Mouse (Mus musculus): ENCODE measurements around the gene Qser1. TPM values are rescaled to one million over a fixed set of nuclear protein-coding genes. Genes with fewer than 3 reads are reported as not detected.
A peak's percentile ranks its signal among the peaks of the same experiment; 100 is the strongest.

Qser1 gene
- polyA plus RNA-seq, 1 experiment from 2014 or later = 6.6 TPM

- Histone ChIP-seq H3K36me3 (peaks cover 8% of the 10 kb centered on the region; the same call in 1 of the 2 replicates), H3K27me3 (replicated peaks) (no peaks in the 10 kb centered on the region), H3K9ac (no peak overlapping the region), H3K27ac (replicated peaks) (no peak overlapping the region), H3K9me3 (no peaks in the 10 kb centered on the region), H3K4me2 (no peak overlapping the region), H3K4me1 (no peaks in the 10 kb centered on the region), H3K4me3 (no peak overlapping the region)
- WGBS = 73% methylated on average over 5 of the region's 5 CpGs
- ATAC-seq (ENCODE audit: extremely low read depth, insufficient number of reproducible peaks, low FRiP score, low TSS enrichment) = no peak
Measured at GRCm38 (mm10) chr2:104748652-104749183, 67.8 kb downstream of the Qser1 start.

GRCm38 (mm10) chr2:104746251-104746650 lies 70.3 kb downstream of the Qser1 start:
- Histone ChIP-seq H3K4me2 (no peak overlapping the region), H3K9me3 (no peaks in the 10 kb centered on the region), H3K27ac (replicated peaks) (no peak overlapping the region), H3K27me3 (replicated peaks) (peaks cover 9% of the 10 kb centered on the region; the same call in 1 of the 2 replicates), H3K4me3 (no peak overlapping the region), H3K36me3 (no peaks in the 10 kb centered on the region), H3K4me1 (peaks cover 13% of the 10 kb centered on the region), H3K9ac (no peak overlapping the region)
- WGBS = 48% methylated on average over 8 of the region's 8 CpGs
- ATAC-seq (ENCODE audit: extremely low read depth, insufficient number of reproducible peaks, low FRiP score, low TSS enrichment) = no peak

- H3K27ac ChIP-seq (replicated peaks) = no peak overlapping the region
- 50% methylated on average over 5 of the region's 5 CpGs for WGBS
- H3K9ac ChIP-seq = no peak overlapping the region
- H3K36me3 ChIP-seq = no peaks in the 10 kb centered on the region
- ATAC-seq (ENCODE audit: extremely low read depth, insufficient number of reproducible peaks, low FRiP score, low TSS enrichment) = no peak
- no peak overlapping the region for H3K4me3 ChIP-seq
- peaks cover 14% of the 10 kb centered on the region; the same call in 1 of the 2 replicates for H3K27me3 ChIP-seq (replicated peaks)
- H3K4me1 ChIP-seq = peaks cover 17% of the 10 kb centered on the region
- H3K4me2 ChIP-seq = no peak overlapping the region
- H3K9me3 ChIP-seq = no peaks in the 10 kb centered on the region
Measured at GRCm38 (mm10) chr2:104743971-104744370, 72.6 kb downstream of the Qser1 start.

GRCm38 (mm10) chr2:104743160-104743559 lies 73.4 kb downstream of the Qser1 start:
- Histone ChIP-seq H3K4me1 (peaks cover 17% of the 10 kb centered on the region), H3K36me3 (no peaks in the 10 kb centered on the region), H3K9me3 (no peaks in the 10 kb centered on the region), H3K4me3 (peak overlapping the region; percentile 76), H3K9ac (peak overlapping the region; percentile 86), H3K27ac (replicated peaks) (no peak overlapping the region), H3K27me3 (replicated peaks) (peaks cover 14% of the 10 kb centered on the region; the same call in 1 of the 2 replicates), H3K4me2 (peak overlapping the region; percentile 94)
- no peak for ATAC-seq (ENCODE audit: extremely low read depth, insufficient number of reproducible peaks, low FRiP score, low TSS enrichment)
- 16% methylated on average over 7 of the region's 7 CpGs for WGBS

GRCm38 (mm10) chr2:104742741-104743064 lies 73.9 kb downstream of the Qser1 start, which contains the start of gene Depdc7:
Depdc7 (minus strand) TSS chr2:104742878.
- peak; percentile 86 for ATAC-seq (ENCODE audit: extremely low read depth, insufficient number of reproducible peaks, low FRiP score, low TSS enrichment)
- under 1% methylated on average over 31 of the region's 31 CpGs for WGBS
- Histone ChIP-seq H3K9me3 (no peaks in the 10 kb centered on the region), H3K4me3 (peak within 1 kb of the TSS; percentile 76), H3K4me2 (peak within 1 kb of the TSS; percentile 94), H3K4me1 (peaks cover 17% of the 10 kb centered on the region), H3K27ac (replicated peaks) (no peak within 1 kb of the TSS), H3K9ac (peak within 1 kb of the TSS; percentile 86), H3K36me3 (no peaks in the 10 kb centered on the region), H3K27me3 (replicated peaks) (peaks cover 14% of the 10 kb centered on the region; the same call in 1 of the 2 replicates)

GRCm38 (mm10) chr2:104741896-104742740 lies 74.4 kb downstream of the Qser1 start:
- Histone ChIP-seq H3K9me3 (no peaks in the 10 kb centered on the region), H3K4me2 (peak overlapping the region; percentile 94), H3K36me3 (no peaks in the 10 kb centered on the region), H3K4me1 (peaks cover 17% of the 10 kb centered on the region), H3K27ac (replicated peaks) (no peak overlapping the region), H3K4me3 (peak overlapping the region; percentile 76), H3K27me3 (replicated peaks) (peaks cover 14% of the 10 kb centered on the region; the same call in 1 of the 2 replicates), H3K9ac (peak overlapping the region; percentile 86)
- ATAC-seq (ENCODE audit: extremely low read depth, insufficient number of reproducible peaks, low FRiP score, low TSS enrichment) = no peak
- WGBS = 6% methylated on average over 44 of the region's 46 CpGs

GRCm38 (mm10) chr2:104741015-104741758 lies 75.4 kb downstream of the Qser1 start:
- Histone ChIP-seq H3K9me3 (no peaks in the 10 kb centered on the region), H3K4me1 (peaks cover 17% of the 10 kb centered on the region), H3K27ac (replicated peaks) (no peak overlapping the region), H3K4me3 (no peak overlapping the region), H3K36me3 (no peaks in the 10 kb centered on the region), H3K9ac (no peak overlapping the region), H3K4me2 (0 out of 2 replicates have a peak overlapping the region, but pooled peaks have one; percentile 94), H3K27me3 (replicated peaks) (peaks cover 14% of the 10 kb centered on the region; the same call in 1 of the 2 replicates)
- WGBS = 55% methylated on average over 7 of the region's 7 CpGs
- no peak for ATAC-seq (ENCODE audit: extremely low read depth, insufficient number of reproducible peaks, low FRiP score, low TSS enrichment)

- Histone ChIP-seq H3K36me3 (no peaks in the 10 kb centered on the region), H3K4me3 (no peak overlapping the region), H3K4me1 (peaks cover 17% of the 10 kb centered on the region), H3K4me2 (no peak overlapping the region), H3K9ac (no peak overlapping the region), H3K9me3 (no peaks in the 10 kb centered on the region), H3K27ac (replicated peaks) (no peak overlapping the region), H3K27me3 (replicated peaks) (peaks cover 14% of the 10 kb centered on the region; the same call in 1 of the 2 replicates)
- WGBS = 64% methylated on average over 7 of the region's 7 CpGs
- ATAC-seq (ENCODE audit: extremely low read depth, insufficient number of reproducible peaks, low FRiP score, low TSS enrichment) = no peak
Measured at GRCm38 (mm10) chr2:104740248-104740949, 76.2 kb downstream of the Qser1 start.

GRCm38 (mm10) chr2:104739691-104740090 lies 76.9 kb downstream of the Qser1 start:
- Histone ChIP-seq H3K27ac (replicated peaks) (no peak overlapping the region), H3K4me2 (no peak overlapping the region), H3K9me3 (no peaks in the 10 kb centered on the region), H3K9ac (no peak overlapping the region), H3K36me3 (no peaks in the 10 kb centered on the region), H3K4me1 (peaks cover 17% of the 10 kb centered on the region), H3K27me3 (replicated peaks) (peaks cover 14% of the 10 kb centered on the region; the same call in 1 of the 2 replicates), H3K4me3 (no peak overlapping the region)
- ATAC-seq (ENCODE audit: extremely low read depth, insufficient number of reproducible peaks, low FRiP score, low TSS enrichment) = no peak
- 83% methylated on average over 2 of the region's 2 CpGs for WGBS

GRCm38 (mm10) chr2:104736241-104736640 lies 80.3 kb downstream of the Qser1 start:
- H3K27ac ChIP-seq (replicated peaks) = no peak overlapping the region
- no peak for ATAC-seq (ENCODE audit: extremely low read depth, insufficient number of reproducible peaks, low FRiP score, low TSS enrichment)
- H3K4me1 ChIP-seq = 0 out of 2 replicates have a peak, but pooled peaks cover 4% of the 10 kb centered on the region
- peaks cover 5% of the 10 kb centered on the region; the same call in 1 of the 2 replicates for H3K27me3 ChIP-seq (replicated peaks)
- H3K4me3 ChIP-seq = no peak overlapping the region
- H3K9me3 ChIP-seq = no peaks in the 10 kb centered on the region
- no peak overlapping the region for H3K4me2 ChIP-seq
- 66% methylated on average over 7 of the region's 7 CpGs for WGBS
- H3K9ac ChIP-seq = no peak overlapping the region
- H3K36me3 ChIP-seq = no peaks in the 10 kb centered on the region

All from heart, embryonic 13.5 days (tissue).